Mouse (Mus musculus) myocyte (in vitro differentiated cells): ENCODE measurements at regions not wholly inside any gene's neighbourhood (a gene's known extent, or its start where the extent isn't known, plus 50 kb on each side); places are given as distances from the start of the nearest gene placed in this dataset.

ENCODE experiments used
- CEBPB ChIP-seq: IDR thresholded peaks from 2 replicates; pipeline ENCODE4 v1.6.1; 2011; ENCODE audit warnings: mild to moderate bottlenecking, moderate library complexity; ENCODE audit not compliant: poor library complexity, insufficient read depth, severe bottlenecking
- MYOG ChIP-seq, 3 experiments: IDR thresholded peaks; one replicate each; pipeline ENCODE4 v1.6.1; 2011; ENCODE audit warnings: control low read depth in 2 of 3, low read depth in 2 of 3, mild to moderate bottlenecking in 2 of 3; ENCODE audit not compliant: insufficient read length in 2 of 3, control insufficient read depth in 1 of 3, insufficient read depth in 1 of 3
- POLR2A ChIP-seq: IDR thresholded peaks from one replicate; pipeline ENCODE4 v1.6.1; 2011; ENCODE audit warnings: low read depth, mild to moderate bottlenecking, control low read depth, moderate library complexity; ENCODE audit not compliant: insufficient read length

- TF ChIP-seq POLR2A, result no peak
- no peak for TF ChIP-seq CEBPB
- no peak for TF ChIP-seq MYOG (IDR thresholded peaks at IDR 0.05; ENCODE audit: control insufficient read depth in 1 of 3, insufficient read depth in 1 of 3, insufficient read length in 2 of 3, low read depth in 2 of 3)
These were observed 275.1 kb downstream of the Gpat3 start for GRCm38 (mm10) chr5:101120509-101121201.
